Mouse (Mus musculus) lung, adult 2 months (tissue): Measurements from ENCODE around the gene Chd1.

ENCODE experiments used
- CTCF ChIP-seq: fragments of 200-500 bp; IDR thresholded peaks from 2 replicates; pipeline ENCODE4 v1.5.1; 2011; ENCODE audit warnings: mild to moderate bottlenecking, low read length, control low read depth; ENCODE audit not compliant: insufficient read depth
- POLR2A ChIP-seq: fragments of 200-500 bp; IDR thresholded peaks from 2 replicates; pipeline ENCODE4 v1.6.1; 2011; ENCODE audit warnings: low read depth, mild to moderate bottlenecking, control low read depth, low read length, borderline replicate concordance; ENCODE audit errors: extremely low read depth

GRCm38 (mm10) chr17:15704475-15705300, at the start of gene Chd1:
- TF ChIP-seq CTCF (no peak), POLR2A (peak; percentile 75; the same call in 1 of the 2 replicates)
